Mouse (Mus musculus): Measurements from ENCODE around the gene Dnah10. TPM values are rescaled to one million over a fixed set of nuclear protein-coding genes. Genes with fewer than 3 reads are reported as not detected.
"Not testable (repeated sequence)": the region's sequence is repeated elsewhere in the genome, so short reads cannot be mapped to it uniquely, and the experiment has no call there.

Gene Dnah10
- under 1 TPM; 0.03 to 0.05 TPM for total RNA-seq (2021)
- long read RNA-seq, experiment 1: 0 reads
- long read RNA-seq, experiment 2: 0 reads

DNA sequence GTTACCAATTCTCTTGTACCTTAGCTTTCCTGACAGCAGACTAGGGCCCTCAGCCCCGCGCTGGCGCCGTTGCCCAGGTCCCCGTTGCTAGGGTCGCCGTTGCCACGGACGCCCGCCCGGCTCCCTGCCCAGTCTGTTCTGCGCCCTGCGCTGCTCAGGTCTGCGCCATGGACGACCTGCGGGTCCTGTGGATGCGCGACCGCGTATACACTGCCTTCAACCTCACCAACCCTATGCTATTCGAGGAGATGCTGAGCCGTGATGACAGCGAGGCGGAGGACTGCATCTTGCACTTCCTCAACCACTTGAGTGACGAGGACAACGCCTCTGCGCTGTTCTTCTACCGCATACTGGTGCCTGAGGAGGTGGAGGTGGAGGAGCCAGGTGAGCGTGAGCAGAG lies at the start of gene Dnah10:
Gene Dnah10, plus strand, starts transcription at position 89 of the 400 bp plus-strand sequence.
- no peak for DNase-seq

DNA sequence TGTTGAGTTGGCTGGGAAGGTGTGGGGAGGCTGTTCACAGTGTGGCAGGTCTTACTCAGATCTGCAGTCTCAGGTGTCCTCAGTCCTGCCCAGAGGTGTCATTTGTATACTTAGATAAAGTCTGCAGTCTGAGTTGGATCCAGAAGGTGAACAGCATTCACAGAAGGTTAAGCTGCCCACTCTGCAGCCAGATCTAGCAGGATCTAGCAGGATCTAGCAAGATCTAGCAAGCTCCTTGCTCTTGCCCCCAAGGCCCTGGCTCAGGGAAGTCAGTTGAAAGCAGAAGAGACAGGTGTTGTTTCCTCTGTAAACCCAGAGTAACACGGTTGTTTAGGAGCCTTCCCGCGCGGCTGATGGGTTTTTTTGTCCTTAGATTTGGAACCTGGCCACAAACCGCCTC lies 11.1 kb upstream of the Dnah10 start:
- no peak for DNase-seq

DNA sequence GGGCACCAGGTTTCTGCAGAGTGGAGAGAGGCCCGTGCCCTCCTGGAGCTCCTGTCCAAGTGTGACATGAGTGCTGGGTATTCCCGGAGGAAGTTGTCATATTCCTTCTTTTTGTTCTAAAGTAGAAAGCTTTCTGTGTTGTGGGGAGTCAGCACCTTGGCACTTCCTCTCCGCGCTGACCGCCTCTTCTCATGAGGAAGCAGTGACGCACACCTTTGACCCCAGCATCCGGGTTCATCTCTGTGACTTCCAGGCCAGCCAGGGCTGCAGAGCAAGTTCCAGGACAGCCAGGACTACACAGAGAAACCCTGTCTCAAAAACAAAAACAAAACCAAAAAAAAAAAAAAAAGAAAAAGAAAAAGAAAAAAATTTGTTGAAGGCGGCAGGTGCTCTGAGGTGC lies 9.8 kb upstream of the Dnah10 start:
- no peak for DNase-seq

DNA sequence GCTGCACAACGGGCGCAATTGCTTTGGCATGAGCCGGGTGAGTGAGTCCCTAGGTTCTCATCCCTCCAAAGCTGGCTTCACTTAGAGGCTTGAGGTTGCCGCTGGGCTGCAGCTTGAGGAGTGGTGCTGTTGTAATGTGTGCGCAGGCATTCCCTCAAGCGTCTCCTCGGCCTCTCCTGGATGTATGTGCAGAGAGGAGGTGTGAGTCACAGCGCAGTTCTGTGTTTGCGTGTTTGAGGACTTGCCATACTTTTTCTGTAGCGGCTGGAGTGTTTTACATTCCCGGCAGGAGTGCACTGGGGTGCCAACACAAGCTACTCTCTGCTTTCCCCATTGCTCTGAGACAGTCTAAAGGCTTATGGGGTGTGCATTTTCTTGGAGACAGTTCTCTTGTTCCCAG lies 6.9 kb upstream of the Dnah10 start:
- DNase-seq: no peak

DNA sequence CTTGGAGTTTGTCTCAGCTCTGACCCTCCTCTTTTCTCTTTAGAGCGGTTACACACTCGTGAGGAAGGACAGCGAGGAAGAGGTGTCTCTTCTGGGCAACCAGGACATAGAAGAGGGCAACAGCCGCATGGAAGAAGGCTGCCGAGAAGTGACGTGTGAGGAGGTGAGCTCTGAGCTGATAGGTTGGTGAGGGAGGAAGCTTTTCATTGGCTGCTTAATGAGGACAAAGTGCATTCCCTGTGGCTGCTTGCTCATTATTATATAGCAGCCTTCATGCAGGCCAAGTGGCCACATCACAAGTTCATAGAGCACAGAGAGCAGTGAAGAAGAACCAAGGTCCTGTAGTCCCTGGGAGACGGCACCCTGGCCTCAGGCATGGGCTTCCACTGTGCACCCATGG lies 6.5 kb upstream of the Dnah10 start:
- DNase-seq: no peak

DNA sequence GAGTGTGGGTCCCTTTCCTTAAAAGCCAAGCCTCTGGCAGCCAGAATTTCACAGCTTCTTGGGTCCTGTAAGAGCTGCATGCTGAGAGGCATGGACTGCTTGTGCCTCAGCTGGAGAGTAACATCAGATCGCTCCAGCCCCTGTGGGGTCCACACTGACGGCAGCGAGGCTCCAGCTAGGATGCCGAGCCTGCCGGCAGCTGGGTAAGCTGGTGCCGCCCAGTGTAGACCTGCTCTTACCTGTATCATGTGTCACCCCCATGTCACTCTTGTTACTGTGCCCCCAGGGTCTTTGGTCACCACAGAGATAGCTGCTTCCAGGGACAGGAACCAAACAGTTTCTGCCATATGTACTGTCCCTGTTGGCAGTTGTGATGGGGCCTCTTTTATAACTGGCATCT lies 1.8 kb upstream of the Dnah10 start:
- no peak for DNase-seq

DNA sequence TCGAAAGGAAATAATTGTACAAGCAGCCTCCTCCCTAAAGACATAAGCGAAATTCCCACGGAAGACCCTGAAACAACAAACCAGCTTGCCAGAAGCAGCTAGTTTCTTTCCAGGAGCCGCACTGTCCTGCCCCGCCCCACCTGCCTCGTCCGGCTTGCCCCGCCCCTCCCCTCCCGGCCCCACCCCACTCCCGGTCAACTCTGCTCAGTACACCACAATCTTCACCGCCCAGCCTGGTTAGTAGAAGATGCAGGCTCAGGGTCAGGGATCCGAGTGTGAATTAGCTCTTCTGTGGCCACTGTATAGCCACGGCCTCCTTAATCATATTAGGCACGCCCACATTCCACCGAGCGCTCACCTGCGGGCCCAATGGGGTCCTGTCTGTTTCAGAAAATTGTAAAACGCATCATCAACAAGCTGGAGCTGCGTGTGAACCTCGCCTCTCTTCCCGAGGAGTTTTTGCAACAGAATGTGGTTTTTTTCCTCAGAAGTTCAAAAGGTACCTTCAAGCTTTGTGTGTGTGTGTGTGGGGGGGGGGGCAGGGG lies 4.8 kb downstream of the Dnah10 start:
- no peak for DNase-seq

DNA sequence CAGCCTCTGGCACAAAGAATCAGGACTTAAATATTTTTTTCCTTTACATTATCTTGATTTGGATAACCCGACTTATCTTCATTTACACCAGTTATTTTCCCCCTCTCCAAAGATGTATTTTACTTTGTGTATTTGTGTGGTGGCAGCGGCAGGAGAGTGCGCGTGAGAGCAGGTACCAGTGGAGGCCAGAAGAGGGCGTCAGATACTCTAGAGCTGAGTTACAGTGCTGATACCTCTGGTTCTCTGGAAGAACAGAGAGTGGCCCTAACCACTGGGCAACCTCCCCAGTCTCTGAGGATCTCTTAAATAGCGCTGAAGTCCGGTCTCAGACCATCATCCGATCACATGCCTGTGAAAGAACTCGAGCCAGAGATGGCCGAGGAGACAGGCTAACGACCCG lies 9.1 kb downstream of the Dnah10 start:
- no peak for DNase-seq

DNA sequence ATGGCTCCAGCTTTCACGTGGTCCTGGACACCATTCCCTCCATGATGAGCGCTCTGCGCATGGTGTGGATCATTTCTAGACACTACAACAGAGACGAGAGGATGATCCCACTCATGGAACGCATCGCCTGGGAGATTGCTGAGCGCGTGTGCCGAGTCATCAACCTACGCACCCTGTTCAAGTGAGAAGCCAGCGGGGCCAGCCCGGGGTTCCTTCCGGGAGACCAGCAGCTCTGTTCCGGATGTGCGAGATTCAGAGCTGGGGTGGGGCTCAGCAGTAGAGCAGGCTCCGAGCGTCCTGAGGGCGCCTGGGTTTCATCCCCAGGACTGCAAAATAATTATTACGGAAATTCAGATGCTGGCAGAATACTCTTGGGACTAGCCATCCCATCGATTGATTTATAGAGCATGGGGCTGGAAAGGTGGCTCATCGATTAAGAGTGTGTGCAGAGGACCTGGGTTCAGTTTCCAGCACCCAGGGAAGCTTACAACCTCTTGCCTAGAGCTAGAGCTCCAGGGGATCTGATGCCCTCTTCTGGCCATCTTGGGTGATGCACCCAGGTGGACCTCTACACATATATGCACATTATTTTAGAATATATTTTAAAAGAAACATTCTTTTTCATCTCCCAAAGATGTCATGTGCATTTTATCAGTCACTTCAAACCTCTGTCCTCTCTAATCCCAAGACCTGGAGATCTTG lies 17.2 kb downstream of the Dnah10 start:
- DNase-seq: no peak

DNA sequence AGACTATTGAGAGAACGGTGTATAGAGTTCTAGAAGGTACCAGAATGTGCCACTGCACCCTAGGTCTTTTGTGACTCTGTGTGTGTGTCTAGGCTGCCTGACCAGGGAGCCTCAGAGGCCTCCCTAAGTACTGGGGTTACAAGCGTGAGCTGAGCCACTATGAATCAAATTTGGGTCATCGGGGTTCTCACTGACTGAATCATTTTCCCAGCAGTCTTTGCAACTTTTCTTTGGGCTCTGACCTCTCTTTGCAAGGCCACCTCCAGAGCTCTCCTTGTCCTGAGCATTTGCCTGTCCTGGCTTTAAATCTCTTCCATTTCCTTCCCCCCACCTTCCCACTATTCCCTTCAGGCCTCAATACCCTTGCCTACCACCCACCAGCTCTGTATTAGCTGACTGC lies 19.0 kb downstream of the Dnah10 start:
- no peak for DNase-seq

DNA sequence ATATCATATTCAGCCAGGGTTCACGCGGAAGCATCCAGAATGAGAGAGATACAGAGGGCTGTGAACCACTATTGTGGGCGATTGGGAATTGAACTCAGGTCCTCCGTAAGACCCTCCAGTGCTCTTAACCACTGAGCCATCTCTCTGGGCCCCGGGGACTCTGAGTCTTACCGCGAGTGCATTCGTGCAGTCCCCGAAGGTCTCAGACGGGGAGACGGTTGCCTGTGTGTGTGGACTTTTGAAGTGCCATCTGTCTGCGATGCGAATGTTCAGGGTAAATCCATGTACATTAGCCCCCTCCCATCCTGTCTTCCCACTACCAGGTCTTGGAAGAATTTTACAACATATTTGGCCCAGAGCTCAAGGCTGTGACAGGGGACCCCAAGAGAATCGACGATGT lies 21.3 kb downstream of the Dnah10 start:
- DNase-seq: no peak

DNA sequence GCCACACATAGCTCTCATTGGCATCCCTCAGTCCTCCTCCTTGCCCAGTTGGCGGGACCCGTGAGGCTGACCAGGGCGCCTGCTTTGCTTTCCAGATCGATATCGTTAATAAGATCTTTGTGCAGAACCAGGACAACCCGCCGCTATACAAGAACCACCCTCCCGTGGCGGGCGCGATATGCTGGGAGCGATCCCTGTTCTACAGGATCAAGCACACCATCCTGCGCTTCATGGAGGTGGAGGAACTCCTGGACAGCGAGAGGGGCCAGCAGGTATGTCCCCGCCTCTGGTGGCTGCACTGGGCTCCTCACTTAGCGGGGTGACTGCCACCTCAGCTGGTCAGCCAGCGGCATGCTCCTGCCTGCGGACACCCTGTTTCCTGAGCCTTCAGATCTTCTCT lies 23.4 kb downstream of the Dnah10 start:
- no peak for DNase-seq

DNA sequence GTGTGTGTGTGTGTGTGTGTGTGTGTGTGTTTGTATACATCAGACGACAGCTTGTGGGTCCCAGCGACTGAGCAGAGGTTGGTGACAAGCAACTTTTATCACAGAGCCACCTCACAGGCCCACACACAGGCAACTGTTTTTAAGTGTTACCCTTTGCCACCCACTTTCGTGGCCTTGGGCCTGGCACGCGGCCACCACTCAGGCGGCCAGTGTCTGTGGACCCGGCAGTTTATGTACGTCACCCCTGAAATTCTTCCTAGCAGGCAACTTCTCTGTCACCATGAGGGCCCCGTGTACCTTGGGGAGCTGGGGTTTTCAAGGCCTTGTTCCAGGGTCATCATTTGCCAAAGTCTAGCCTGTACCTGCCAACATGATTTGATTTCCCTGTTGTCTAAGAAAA lies 26.8 kb downstream of the Dnah10 start:
- DNase-seq: no peak

DNA sequence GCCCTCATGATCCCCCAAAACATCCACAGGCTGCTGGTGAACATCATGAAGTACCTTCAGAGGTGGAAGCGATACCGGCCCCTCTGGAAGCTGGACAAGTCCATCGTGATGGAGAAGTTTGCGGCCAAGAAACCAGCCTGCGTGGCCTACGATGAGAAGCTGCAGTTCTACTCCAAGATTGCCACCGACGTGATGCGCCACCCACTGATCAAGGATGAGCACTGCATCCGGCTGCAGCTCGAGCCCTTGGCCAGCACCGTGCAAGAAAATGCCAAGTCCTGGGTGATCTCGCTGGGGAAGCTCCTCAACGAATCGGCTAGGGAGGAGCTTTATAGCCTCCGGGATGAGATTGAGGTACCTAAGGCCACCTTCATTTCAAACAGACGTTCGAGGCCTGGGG lies 36.1 kb downstream of the Dnah10 start:
- DNase-seq: no peak

DNA sequence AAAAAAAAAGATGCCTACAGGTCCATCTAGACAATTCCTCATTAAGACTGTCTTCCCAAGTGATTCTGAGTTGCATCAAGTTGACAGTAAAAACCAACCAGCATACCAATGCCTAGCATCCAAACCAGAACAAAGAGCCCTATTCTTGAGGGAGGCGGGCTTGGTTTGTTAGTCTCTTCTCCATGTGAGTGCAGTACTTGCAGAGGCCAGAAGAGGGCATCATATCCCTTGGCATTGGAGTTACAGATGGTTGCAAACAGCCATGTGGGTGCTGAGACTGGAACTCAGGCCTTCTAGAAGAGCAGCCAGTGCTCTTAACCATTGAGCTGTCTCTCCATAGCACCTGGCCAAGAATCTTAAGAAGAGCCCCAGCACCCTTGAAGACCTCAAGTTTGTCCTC lies 36.9 kb downstream of the Dnah10 start:
- no peak for DNase-seq

DNA sequence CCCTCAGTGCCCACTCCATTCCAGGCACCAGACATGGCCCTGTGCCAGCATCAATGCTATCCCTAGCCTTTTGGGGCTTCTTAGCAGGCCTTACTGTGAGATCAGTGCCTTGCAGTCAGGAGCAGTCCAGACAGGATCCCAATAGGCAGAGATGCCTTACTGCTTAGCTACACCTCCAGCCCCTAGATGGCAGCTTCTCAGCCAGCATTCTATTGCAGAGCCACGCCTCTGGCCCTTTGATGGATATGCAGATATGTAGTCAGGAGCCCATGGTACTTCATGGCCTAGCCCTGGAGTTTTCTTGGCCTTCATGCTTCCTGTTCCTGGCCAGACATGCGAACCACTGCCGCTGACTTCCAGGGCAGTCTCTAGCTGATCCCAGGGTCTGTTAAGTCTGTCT lies 49.7 kb downstream of the Dnah10 start:
- no peak for DNase-seq

DNA sequence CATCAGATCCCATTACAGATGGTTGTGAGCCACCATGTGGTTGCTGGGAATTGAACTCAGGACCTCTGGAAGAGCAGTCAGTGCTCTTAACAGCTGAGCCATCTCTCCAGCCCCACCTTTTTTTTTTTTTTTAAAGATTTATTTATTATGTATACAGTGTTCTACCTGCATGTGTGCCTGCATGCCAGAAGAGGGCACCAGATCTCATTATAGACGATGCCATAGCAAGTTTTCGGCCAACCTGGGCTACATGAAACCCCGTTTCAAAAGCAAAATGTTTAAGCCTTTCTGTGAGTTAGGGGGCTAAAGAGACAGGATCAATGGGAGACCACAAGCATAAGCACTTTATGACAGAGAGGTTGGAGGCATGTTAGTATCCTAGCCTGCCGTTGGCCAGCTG lies 51.4 kb downstream of the Dnah10 start:
- not testable (repeated sequence) for DNase-seq

DNA sequence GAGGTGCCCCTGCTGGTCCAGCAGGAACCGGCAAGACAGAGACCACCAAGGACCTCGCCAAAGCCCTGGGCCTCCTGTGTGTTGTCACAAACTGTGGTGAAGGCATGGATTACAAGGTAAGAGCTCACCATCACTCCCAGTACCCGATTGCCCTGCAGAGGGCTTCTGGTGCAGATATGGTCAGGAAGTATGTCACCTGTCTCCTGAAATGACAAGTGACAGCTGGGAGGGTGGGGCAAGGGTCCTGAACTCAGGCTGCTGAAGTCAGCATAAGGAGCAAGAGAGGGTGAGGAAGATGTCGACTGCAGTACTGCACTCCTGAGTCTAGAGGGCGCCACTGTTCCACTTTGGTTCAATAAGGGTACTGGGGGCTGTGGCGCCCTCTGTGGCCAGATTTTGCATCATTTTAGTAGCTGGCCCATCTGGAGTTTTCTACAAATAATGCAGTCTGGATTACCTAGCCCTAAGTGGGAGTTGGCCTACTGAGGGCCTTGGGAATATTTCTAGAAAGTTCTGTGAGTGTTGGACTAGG lies 52.4 kb downstream of the Dnah10 start:
- DNase-seq: peak; percentile 11

DNA sequence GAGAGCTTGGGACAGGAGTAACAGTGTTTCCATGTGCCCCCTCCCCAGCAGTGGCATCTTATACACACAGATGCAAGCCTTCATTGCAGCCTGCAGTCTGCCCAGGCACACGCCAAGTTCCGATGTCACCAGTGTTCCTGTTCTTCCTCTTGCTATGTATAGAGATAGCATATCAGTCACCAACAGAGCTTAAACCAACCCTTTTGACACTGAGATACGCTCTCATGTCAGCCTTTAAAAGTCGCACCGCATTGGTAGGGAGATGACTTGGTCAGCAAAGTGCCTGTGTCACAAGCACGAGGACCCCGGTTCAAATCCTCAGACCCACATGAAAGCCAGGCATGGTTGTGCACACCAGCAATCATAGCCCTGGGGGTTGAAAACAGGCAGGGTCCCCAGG lies 55.0 kb downstream of the Dnah10 start:
- DNase-seq: no peak

DNA sequence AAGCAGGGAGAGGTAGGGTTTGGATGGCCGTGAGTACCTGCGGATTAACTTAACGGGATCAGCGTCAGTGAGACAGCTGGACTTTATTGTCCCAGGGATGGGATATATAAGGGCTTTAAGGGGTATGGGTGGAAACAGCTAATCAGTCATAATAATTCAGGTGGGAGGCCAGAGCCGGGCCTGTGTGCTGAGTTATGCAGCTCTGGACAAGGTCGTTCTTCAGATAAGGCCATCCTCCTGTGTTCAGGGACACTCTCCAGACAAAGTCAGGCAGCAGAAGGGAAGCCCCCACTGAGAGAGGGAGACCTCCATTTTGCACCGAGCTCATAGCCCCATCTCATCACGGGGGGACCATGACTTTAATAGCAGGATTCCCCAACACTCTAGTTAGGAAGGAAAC lies 56.8 kb downstream of the Dnah10 start:
- DNase-seq: no peak

DNA sequence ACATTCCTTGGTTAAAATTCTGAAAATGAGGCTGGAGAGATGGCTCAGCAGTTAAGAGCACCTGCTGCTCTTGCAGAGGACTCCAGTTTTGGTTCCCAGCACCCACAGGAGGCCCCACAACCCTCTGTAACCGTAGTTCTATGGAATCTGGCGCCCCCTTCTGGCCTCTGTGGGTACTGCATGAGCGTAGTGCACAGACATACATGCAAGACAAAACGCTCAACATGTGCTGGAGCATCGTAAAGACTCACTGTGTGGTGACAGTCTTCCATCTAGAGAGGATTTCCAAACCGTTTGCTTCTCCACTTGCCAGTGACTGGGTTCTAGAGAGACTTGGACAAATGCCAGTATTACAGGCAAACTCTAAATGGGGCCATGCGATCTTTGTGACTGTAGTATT lies 60.8 kb downstream of the Dnah10 start:
- no peak for DNase-seq

DNA sequence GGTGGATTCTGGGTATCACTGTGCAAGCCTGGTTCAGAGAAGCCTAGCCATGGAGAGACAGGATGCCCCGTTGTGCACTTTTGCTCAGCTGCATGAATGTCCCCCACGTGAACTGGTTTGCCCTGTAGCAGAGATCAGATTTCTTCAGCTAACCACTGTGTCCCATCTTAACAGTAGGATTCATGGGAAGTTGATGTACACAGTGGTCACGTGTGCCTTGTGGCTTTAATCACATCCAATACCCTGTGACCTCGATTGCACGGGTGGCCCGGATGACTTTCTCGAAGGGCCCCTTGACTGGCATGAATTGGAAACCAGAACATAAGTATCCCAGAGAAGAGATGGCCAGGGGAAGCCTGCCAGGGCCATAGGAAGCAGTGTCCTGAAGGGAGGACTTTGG lies 67.2 kb downstream of the Dnah10 start:
- DNase-seq: no peak

DNA sequence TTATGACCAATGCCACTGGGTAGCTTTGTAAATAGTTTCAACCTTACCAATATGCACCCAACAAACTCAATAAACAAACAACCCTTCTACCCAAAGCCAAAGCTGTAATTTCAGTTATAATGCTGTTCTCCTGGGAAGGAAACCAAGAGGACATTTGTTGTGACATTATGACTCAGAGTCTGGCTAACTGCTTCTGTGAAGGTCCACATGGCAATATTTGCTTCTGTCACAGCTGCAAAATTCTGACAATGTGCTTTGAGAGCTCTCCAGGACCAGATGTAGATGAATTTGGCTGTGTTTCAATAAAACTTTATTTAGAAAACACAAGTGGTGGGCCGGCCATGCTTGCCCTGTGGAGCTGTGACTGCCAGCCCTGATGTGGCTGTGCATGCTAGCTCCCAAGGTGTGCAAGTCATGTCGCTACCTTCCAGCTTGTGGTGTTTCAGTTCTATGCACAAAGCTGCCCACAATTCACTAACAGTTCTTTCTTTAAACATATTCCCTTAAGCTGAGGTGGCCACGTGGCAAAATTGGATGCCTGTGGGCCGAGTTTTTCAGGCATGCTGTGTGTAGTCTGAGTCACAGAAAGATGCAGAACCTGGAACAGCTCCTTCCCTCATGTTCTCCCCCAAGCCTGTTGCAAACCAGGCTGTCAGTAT lies 85.0 kb downstream of the Dnah10 start:
- peak; percentile 20 for DNase-seq

DNA sequence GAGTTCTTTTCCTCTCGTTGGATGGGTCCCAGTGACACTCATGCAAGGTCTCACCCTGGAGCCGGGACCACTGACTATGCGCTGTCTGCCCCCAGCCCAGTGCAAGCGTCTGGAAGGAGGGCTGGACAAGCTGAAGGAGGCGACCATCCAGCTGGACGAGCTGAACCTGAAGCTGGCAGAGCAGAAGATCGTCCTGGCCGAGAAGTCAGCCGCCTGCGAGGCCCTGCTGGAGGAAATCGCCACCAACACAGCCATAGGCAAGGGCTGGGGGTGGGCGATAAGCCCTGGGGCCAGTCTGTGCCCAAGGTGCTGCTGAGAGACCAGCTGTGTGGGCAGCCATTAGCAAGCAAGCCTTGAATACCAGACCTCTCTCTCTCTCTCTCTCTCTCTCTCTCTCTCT lies 87.6 kb downstream of the Dnah10 start:
- DNase-seq: no peak

Measured in gastrocnemius, postnatal 25 days (tissue).